Mouse (Mus musculus) liver, adult 2 months (tissue): ENCODE measurements around the gene Irf2bp1.

Experiments
- CTCF ChIP-seq: fragments of 200-500 bp; IDR thresholded peaks from 2 replicates; pipeline ENCODE4 v1.5.1; 2011; ENCODE audit warnings: low read depth, low read length, control low read depth
- POLR2A ChIP-seq: fragments of 200-500 bp; IDR thresholded peaks from 2 replicates; pipeline ENCODE4 v1.6.1; 2011; ENCODE audit warnings: low read length, control low read depth; ENCODE audit not compliant: insufficient read depth; ENCODE audit errors: extremely low read depth

GRCm38 (mm10) chr7:18986503-18986902, 17.3 kb upstream of the Irf2bp1 start:
- TF ChIP-seq CTCF (no peak), POLR2A (no peak)
